Mouse (Mus musculus) forelimb bud, embryonic 11.5 days (tissue): ENCODE data around the gene Prl8a9.

Source experiments
- DNase-seq: peaks from one replicate; pipeline ENCODE4 v3.0.0-alpha.2; 2012; ENCODE audit warnings: low read depth, low spot score

Prl8a9 gene

DNA sequence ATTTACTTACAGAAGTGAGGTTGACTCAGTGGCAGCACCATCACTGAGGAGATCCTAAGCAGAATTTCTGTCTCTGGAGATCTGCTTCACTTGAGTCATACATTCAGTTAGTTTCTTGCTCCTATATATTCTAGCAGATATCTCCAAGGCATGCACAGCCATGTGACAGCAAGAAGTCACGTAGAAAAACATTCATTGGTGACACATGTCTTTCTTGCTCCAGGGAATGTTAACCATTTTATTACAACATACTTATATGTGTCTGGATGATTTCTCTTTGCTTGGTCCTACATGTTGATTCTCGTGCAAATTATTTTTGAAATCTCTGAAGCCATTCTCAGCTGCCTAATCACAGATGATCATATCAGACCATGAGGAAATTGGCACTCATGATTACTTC is at the start of gene Prl8a9:
Prl8a9 (minus strand) TSS at position 101 of the 400 bp plus-strand sequence.
- no peak for DNase-seq

DNA sequence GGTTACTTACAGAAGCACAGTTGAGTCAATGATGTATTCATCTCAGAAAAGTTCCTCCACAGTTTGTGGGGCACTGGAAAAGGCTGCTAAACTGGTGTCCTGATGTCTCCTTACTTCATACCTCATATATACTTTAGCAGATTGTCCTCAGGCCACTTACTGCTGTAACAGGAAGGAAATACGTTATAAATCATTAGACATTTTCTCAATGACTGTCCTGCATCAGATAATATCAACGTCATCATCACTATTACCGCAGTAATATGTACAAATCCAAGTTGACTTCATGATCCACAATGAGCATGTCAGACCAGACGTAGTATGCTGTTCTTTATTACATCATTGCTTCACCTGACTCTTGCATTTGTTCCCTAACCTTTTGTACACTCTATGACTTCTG is 46.1 kb upstream of the Prl8a9 start, which contains the start of gene Prl7b1:
Prl7b1 (minus strand) TSS at position 101 of the 400 bp plus-strand sequence.
- DNase-seq, result no peak

DNA sequence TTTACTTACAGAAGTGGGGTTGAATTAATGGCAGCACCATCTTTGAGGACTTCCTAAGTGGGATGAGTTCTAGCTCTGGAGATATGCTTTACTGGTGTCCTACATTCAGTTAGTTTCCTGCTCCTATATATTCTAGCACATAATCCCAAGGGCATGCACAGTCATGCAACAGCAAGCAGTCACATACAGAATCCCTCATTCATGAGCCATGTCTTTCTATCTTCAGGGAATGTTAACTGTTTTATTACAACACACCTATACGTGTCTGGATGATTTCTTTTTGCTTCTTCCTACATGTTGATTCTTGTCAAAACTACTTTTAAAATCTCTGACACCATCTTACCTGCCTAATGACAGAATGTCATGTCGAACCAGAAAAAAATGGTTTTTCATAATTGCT is 17.7 kb upstream of the Prl8a9 start, which contains the start of gene Prl8a1:
Prl8a1 (minus strand) TSS at position 101 of the 400 bp plus-strand sequence.
- DNase-seq, result no peak

DNA sequence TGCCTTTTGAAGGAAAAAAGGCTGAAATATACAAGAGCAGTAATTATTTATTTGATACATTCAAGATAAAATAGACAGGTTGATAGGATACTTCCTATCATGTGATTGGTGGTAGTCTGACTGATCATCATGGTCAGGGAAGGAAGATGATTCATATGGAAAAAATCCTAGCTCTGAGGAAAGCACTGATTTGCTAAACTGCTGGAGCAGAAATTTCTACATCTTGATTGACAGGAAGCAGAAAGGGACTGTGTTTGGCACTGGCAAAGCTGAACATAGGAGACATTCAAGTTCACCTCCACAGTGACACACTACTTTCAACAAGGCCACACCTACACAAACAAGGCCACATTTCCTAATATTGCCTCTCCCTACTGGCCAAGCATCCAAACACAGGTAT is 11.1 kb downstream of the Prl8a9 start:
- no peak for DNase-seq

DNA sequence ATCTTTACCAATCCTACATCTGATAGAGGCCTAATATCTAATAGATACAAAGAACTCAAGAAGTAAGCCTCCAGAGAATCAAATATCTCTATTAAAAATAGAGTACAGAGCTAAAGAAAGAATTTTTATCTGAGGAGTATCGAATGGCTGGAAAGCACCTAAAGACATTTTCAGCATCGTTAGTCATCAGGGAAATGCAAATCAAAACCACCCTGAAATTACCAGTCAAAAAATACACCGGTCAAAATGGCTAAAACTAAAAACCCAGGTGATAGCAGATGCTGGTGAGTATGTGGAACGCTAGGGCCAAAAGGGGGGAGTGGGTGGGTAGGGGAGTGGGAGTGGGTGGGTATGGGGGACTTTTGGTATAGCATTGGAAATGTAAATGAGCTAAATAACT is 41.2 kb downstream of the Prl8a9 start:
- no peak for DNase-seq

DNA sequence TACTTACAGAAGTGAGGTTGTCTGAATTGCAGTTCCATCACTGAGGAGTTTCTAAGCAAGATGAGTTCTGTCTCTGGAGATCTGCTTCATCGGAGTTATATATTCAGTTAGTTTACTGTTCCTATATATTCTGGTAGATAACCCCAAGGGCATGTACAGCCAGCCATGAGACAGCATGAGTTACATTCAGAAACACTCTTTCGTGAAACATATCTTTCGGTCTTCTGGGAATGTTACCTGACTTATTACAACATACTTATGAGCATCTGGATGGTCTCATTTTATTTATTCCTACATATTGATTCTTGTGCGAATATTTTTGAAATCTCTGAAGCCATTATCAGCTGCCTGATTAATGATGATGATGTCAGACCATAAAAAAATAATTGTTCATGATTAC is 51.3 kb downstream of the Prl8a9 start, which contains the start of gene Prl8a8:
Prl8a8 (minus strand) TSS at position 101 of the 400 bp plus-strand sequence.
- DNase-seq, result no peak
